Mouse (Mus musculus) c-Kit-negative CD71-positive TER-119-positive erythroid progenitor cells, embryonic 14.5 days (primary cell): ENCODE results near the gene Shoc2.
"Not testable (repeated sequence)": the region's sequence is repeated elsewhere in the genome, so short reads cannot be mapped to it uniquely, and the experiment has no call there.

ENCODE experiments used
- DNase-seq: peaks from one replicate; pipeline ENCODE4 v3.0.0-alpha.2; 2013; ENCODE audit warnings: low read depth, low spot score

Shoc2 gene

GRCm38 (mm10) chr19:53933050-53933449 lies 11.1 kb upstream of the Shoc2 start:
- no peak for DNase-seq

DNA sequence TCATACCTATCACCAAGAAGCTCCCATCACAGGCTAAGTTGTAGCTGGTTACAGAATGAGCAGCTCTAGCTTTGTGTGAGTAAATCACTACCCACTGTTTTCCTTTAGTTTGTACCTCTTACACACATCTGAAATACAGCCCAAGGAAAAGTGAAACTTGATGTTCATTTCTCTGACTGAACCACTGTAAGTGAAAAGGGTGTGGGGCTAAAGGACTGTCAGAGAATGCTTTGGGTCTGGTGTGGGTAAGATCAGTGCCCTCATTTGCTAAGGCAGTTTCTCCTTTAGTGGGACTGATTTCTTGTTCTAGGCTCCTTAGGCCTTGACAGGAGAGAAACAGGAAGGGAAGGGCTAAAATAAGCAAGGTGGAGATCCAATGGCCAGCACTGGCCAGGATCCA lies 10.1 kb upstream of the Shoc2 start:
- DNase-seq = no peak

- no peak for DNase-seq
Observed at GRCm38 (mm10) chr19:53939467-53939866, 4.6 kb upstream of the Shoc2 start.

DNA sequence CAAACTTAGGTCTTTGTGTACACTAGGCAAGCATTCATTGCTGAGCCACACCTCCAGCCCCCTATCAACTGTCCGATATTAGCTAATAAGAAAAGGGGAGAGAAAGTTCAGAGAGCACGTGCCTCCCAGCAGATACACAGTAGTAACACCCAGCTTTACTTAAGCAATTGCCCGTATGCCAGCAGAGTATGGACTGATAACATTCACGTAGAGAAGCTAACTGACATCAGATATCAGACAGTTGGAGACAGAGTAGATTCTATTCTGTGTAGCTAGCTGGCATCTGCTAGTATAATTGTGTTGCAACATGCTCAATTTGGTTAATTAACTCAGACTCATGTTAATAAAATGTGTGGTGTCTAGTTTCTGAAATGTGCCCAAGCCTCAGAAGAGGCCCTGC lies 3.0 kb upstream of the Shoc2 start:
- DNase-seq = no peak

GRCm38 (mm10) chr19:53942342-53942741 lies 1.8 kb upstream of the Shoc2 start:
- no peak for DNase-seq

- DNase-seq = no peak
Observed at GRCm38 (mm10) chr19:53944786-53945169, 672 bp downstream of the Shoc2 start.

GRCm38 (mm10) chr19:53945171-53946042 lies 1.3 kb downstream of the Shoc2 start:
- DNase-seq = no peak

DNA sequence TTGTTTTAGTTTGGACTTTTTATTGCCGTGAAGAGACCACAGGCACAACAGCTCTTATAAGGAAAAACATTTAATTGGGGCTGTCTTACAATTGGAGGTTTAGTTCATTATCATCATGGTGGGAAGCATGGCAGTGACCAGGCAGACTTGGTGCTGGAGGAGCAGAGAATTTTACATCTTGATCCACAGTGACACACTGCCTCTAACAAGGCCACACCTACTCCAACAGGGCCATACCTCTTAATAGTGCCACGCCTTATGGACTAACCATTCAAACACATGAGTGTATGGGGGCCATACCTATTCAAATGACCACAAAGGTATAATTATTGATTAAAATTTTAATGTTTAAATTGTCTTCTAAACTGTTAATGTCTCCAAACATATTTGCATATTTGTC lies 13.4 kb downstream of the Shoc2 start:
- DNase-seq = no peak

- DNase-seq = no peak
Observed at GRCm38 (mm10) chr19:53962511-53962910, 18.4 kb downstream of the Shoc2 start.

GRCm38 (mm10) chr19:53964347-53964746 lies 20.2 kb downstream of the Shoc2 start:
- not testable (repeated sequence) for DNase-seq

GRCm38 (mm10) chr19:53964910-53965633 lies 21.0 kb downstream of the Shoc2 start:
- no peak for DNase-seq

- no peak for DNase-seq
Observed at GRCm38 (mm10) chr19:53969226-53969625, 25.1 kb downstream of the Shoc2 start.

- DNase-seq = no peak
Observed at GRCm38 (mm10) chr19:53971938-53972337, 27.8 kb downstream of the Shoc2 start.

GRCm38 (mm10) chr19:53973656-53974055 lies 29.6 kb downstream of the Shoc2 start:
- no peak for DNase-seq

GRCm38 (mm10) chr19:53982041-53982440 lies 37.9 kb downstream of the Shoc2 start:
- no peak for DNase-seq

- DNase-seq = no peak
Observed at GRCm38 (mm10) chr19:53983336-53983735, 39.2 kb downstream of the Shoc2 start.

DNA sequence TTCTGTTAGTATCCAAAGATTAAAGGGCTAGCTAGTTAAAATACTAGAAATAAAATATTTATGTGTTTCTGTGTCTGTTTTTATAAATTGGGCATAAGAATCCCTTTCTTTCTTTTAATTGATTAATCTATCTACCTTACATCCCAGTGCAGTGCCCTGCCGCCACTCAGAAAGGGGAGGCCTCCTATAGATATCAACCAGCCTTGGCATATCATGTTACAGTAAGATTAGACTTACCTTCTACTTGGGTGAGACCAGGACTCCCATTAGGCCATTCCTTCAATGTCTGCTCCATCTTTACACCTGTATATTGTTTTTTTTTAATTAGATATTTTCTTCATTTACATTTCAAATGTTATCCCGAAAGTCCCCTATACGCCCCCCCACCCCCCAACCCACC lies 40.5 kb downstream of the Shoc2 start:
- no peak for DNase-seq

- DNase-seq = no peak
Observed at GRCm38 (mm10) chr19:53990538-53990937, 46.4 kb downstream of the Shoc2 start.

DNA sequence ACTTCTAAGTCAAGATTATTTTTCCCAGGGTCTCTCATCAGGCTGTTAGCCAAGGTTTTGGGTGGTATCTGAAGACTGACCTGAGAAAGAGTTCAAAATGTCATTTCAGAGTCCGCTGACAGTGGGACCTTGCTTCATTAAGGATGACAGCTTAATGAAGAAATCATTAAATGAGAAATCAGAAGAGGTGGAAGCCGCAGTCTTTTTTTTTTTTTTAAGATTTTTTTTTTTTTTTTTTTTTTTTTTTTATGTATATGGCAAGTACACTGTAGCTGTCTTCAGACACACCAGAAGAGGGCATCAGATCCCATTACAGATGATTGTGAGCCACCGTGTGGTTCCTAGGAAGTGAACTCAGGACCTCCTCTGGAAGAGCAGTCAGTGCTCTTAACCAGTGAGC lies 49.8 kb downstream of the Shoc2 start:
- DNase-seq = no peak

DNA sequence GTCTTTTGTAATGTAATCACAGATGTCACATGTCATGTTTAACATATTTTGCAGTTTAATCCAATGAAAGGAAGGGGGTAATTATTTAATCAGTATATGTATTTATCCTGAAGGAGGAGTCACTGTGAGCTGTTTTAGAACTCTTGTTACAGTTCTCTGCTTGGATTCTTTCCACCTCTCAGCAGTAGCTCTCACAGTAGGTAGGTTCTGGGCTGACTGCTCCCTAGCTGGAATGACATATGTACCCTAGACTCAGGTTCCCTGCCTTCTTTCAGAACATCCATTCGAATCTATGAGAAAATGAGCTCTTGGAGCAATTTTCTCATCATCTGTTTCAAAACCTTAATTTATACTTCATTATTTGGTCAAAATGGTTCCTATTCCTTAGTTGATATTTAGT lies 50.2 kb downstream of the Shoc2 start:
- no peak for DNase-seq

DNA sequence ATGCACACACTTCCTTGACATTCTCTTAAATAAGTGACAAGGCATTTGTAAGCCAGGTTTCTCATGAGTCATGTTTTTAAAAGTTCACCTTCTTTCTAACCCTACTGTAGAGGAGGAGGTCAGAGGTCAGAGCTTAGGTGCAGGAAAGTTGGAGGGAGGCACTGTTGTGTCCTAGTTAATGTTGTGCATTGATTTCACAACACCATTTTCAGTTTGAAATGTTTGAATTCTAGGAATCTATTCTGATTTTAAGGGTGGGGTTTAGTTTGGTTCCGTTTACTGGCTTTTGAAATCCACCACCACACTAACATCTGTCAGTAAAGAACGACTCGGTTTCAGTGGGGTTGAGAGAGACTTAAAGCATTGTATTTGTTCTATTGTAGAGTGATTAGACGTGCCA lies 66.9 kb downstream of the Shoc2 start:
- DNase-seq = no peak

- DNase-seq = no peak
Observed at GRCm38 (mm10) chr19:54014999-54015398, 70.9 kb downstream of the Shoc2 start.

GRCm38 (mm10) chr19:54015503-54015902 lies 71.4 kb downstream of the Shoc2 start:
- no peak for DNase-seq
